Mouse (Mus musculus) fibroblast of lung, adult 2 months (primary cell): Measurements from ENCODE around the gene Oas1e.
A peak's percentile ranks its signal among the peaks of the same experiment; 100 is the strongest.

Experiments
- DNase-seq: peaks from one replicate; pipeline ENCODE4 v3.0.0-alpha.2; 2011; ENCODE audit warnings: low read depth

The Oas1e gene

DNA sequence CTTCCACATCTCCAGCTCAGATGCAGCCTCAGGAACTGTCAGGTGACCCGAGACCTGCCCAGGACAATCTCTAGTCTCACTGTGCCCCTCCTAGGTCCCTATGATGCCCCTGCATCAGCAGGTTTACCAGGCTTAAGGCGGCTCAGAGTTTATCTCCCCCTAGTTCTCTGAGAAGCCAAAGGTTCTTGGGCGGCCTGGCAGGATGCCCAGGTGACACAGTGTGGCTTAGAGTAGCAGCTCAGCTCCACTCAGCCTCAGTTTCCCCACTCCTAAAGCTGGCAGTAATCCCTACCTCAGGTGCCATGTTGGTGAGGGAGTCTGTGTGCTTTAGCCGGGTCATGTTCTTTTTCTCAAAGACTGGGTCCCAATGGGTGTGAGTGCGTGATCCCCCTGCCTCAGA, 18.5 kb downstream of the Oas1e start:
- DNase-seq = no peak

DNA sequence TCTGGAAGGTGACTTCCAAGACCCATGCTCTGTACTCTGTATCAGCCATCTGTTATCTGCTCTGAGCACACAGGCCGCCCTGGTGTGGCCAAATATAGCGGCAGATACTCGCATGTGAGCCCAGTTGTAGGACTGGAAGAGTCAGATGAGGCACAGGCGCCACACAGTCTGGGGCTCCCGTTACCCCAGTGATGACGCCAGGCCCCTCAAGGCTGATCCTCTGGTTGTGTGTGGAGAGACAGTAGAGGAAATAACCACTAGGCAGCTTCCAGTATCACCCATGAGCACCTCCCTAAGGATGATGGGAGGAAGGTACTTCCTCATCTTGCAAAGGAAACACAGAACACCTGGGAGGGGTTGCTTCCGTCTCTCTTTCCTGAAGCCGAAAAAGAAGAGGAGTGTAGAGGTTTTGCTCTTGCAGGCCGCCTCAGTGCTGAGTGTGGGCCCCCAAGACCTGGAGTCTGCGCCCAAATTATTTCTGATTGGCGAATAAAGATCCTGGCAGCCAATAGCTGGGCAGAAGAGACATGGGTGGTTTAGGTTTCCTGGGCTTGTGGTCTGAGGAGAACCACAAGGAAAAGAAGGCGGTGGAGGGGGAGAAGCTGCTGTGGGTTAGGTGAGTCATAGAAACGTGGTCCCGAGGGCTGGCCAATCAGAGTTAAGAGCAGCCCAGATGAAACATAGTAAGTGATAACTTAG, 19.9 kb downstream of the Oas1e start:
- DNase-seq = no peak

DNA sequence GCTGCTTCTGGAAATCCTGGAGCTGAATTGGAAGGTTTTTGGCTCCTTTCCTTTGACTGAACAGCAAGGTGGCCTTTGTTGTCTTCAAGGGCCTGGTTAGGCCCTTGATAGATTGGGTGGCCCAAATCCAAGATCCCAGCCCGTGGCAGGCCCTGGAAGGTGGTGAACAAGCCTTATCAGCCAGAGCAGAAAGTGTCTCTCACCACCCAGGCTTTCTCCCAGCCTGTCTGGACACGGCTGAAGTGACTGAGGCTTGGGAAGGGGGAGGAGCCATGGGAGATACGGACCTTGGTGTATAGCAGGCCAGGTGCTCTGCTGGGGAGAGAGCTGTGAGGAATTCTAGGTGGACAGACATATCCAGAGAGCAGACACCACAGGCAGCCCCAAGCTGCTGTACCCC, 25.9 kb downstream of the Oas1e start:
- no peak for DNase-seq

DNA sequence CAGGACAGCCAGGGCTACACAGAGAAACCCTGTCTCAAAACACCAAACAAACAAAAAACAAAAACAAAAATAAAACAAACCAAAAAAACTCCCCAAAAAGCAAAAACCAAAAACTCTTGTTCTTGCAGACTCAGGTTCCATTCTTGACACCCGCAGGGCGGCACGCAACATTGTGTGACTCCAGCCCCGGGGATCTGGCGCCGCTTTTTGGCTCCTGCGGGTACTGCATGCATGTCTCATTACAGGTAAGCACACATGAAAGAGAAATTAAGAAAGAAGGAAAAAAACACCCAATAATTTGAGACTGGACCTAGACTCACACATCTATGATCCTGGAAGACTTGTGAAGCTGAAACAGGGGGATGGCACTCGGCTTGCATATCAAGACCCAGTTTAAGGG, 30.3 kb downstream of the Oas1e start:
- DNase-seq = no peak

DNA sequence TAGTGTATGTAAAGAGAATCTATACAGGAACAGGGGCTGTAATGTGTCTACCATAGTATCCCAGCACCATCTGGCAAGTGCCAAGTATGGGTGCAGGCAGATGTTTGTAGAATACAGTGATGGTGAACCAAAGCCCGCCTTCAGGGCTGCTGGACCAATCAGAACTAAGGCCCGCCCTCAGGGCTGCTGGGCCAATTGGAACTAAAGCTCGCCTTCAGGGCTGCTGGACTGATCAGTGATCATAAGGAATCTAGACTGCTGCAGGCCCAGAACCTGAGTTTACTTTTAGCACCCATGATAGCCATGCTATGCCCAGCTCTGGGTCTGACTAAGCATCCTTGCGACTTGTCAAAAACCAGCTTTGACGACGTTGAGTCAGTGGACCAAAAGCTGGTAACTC, 33.4 kb downstream of the Oas1e start:
- no peak for DNase-seq

DNA sequence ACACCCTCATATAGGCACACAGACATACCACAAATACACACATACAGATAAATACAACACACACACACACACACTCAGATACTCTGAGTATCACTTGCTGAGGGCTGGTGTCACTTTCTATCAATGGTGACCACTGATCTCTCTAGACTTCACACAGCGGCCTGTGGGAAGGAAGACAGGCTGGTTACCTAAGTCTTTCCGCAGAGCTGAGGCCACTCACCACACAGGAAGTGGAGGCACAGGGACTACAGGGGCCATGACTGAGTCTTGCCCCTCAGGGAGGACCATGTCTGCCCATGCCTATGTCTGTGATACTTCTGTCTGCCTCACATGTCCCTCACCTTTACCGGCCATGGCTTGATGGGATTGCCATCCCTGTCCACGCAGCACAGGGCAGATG, 41.1 kb downstream of the Oas1e start:
- DNase-seq = no peak

DNA sequence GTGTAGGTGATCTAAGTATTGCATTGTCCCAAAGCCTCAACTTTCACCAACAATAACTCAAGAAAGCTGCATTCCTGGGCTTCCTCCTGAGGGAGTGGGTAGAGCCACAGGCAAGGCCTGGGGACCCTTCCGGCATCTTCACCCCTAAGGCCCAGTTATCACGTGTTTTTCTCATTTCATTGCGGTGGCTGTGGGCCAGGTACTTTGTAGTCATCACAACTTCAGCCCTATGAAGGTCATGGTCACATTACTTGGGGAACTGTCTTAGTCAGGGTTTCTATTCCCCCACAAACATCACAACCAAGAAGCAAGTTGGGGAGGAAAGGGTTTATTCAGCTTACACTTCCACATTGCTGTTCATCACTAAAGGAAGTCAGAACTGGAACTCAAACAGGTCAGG, 42.5 kb downstream of the Oas1e start:
- DNase-seq = no peak

DNA sequence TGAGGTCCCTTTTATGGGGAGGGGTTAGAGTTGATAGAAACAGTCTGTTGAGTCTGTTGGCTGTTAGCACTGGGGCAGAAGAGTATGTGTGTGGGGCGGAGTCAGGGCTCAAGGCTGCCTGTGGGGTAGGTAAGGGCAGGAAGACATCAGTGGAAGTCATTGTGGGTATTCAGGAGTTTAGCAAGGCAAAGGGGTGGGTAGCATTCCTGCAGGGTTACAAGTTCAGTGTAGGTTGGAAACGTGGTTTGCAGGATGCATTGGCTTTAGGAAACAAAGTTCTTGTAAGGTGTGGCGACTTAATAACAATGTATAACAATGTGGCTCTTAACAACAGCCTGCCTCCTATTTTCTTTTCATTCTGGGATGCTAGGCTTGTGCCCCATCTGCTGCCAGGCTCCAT, 44.1 kb downstream of the Oas1e start:
- no peak for DNase-seq

DNA sequence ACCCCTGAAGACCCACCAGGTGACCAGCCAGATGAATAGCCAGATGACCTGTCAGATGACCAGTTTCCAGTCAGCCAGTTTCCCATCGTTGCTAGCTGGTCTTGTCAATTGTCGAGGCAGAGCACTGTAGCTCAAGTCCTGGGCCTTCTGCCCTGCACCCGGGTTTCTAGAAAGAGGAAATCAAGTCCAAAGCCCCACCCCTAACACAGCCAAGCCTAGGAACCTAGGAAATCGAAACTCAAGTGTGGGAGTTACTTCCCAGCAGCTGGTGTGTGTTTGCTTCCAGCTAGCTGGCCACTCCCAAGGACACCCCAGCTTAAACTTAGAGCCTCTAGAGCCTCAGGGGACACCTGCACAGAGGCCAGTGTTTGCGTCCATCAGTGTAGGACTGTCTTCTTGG, 45.6 kb downstream of the Oas1e start, which contains the start of gene Oas2:
TSS of gene Oas2 (minus strand) at position 166 of the 400 bp plus-strand sequence.
- DNase-seq = no peak

DNA sequence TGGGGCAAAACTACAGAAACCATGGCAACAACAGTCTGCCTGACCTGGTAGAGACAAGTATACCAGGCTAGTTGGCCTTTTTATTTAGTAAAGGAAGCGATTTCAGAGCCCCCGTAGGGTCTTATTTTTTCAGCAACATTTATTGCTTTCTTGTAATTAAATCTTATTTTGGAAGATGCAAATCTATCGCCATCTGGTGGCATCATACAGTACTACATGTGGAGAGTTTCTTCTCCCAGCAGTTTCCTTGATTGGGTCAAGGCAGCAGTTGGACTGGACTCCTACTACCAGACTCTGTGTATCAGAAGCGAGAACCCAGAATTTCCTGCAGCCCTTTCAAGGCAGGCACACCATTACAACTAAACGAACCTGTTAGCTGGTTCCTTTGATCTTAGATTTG, 48.9 kb downstream of the Oas1e start:
- DNase-seq = peak; percentile 28

DNA sequence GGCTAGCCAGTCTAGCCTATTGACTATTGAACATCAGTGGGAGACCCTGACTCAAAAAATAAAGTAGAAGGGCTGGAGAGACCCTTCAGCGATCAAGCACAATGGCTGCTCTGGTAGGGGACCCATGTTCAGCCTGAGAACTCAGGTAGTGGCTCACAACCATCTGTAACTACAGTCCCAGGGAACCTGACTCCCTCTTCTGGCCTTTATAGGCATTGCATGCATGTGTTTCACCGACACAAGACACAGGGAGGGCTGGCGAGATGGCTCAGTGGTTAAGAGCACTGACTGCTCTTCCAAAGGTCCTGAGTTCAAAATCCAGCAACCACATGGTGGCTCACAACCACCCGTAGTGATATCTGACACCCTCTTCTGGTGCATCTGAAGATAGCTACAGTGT, 53.2 kb downstream of the Oas1e start:
- no peak for DNase-seq
